Mouse (Mus musculus) embryonic facial prominence, embryonic 14.5 days (tissue): ENCODE measurements around the gene Angptl8. TPM values are rescaled to one million over a fixed set of nuclear protein-coding genes. Genes with fewer than 3 reads are reported as not detected.
A peak's percentile ranks its signal among the peaks of the same experiment; 100 is the strongest.

Experiments used
- ATAC-seq: fragments of 200-750 bp; cut with Nextera tagmentation; 2 replicates; pipeline ENCODE4 v1.8.0; 2017; ENCODE audit warnings: low read depth, moderate number of reproducible peaks, moderate TSS enrichment
- DNase-seq: peaks from one replicate; pipeline ENCODE4 v3.0.0-alpha.2; 2015; ENCODE audit warnings: low spot score
- H3K27ac ChIP-seq: fragments of 300-500 bp; sonication (generic); replicated peaks from 2 replicates; pipeline ENCODE4 v1.5.1; 2014; ENCODE audit warnings: low read depth, mild to moderate bottlenecking, low read length, moderate library complexity
- H3K27me3 ChIP-seq: fragments of 300-500 bp; sonication (generic); replicated peaks from 2 replicates; pipeline ENCODE4 v1.6.1; 2014; ENCODE audit warnings: low read length; ENCODE audit not compliant: control insufficient read depth, insufficient read depth
- H3K36me3 ChIP-seq: fragments of 300-500 bp; sonication (generic); 2 replicates; pipeline ENCODE4 v1.6.1; 2014; ENCODE audit warnings: low read length, mixed read lengths; ENCODE audit not compliant: control insufficient read depth, insufficient read depth
- H3K4me1 ChIP-seq: fragments of 300-500 bp; sonication (generic); 2 replicates; pipeline ENCODE4 v1.6.1; 2014; ENCODE audit warnings: antibody characterized with exemption, low read length; ENCODE audit not compliant: control insufficient read depth, insufficient read depth
- H3K4me2 ChIP-seq: fragments of 300-500 bp; sonication (generic); 2 replicates; pipeline ENCODE4 v1.6.1; 2014; ENCODE audit warnings: low read depth, mild to moderate bottlenecking, low read length, moderate library complexity, mixed read lengths
- H3K4me3 ChIP-seq: fragments of 300-500 bp; sonication (generic); 2 replicates; pipeline ENCODE4 v1.5.1; 2014; ENCODE audit warnings: low read depth, mild to moderate bottlenecking, low read length
- H3K9ac ChIP-seq: fragments of 300-500 bp; sonication (generic); 2 replicates; pipeline ENCODE4 v1.6.1; 2014; ENCODE audit warnings: low read depth, mild to moderate bottlenecking, low read length, moderate library complexity, mixed read lengths
- H3K9me3 ChIP-seq: fragments of 300-500 bp; sonication (generic); 2 replicates; pipeline ENCODE4 v1.6.1; 2016; ENCODE audit warnings: low read length; ENCODE audit not compliant: control insufficient read depth
- WGBS: fragments of 180-500 bp; shearing (Covaris S2); extraction: QIAGEN DNeasy Blood & Tissue Kit; methylation state at CpG from one replicate; pipeline ENCODE4 v1.1.7; 2014; 5-methylcytosine and 5-hydroxymethylcytosine counted together
- polyA plus RNA-seq: library from polyadenylated mRNA; unstranded; fragments of >200 nt; fragmentation: Nextera tagmentation; extraction: Ambion mirVana; gene quantifications from 2 replicates; pipeline ENCODE4 v1.2.1, GENCODE M21; 2014

Angptl8 gene
- polyA plus RNA-seq, 1 experiment from 2014 or later, result 0.54 TPM

GRCm38 (mm10) chr9:21831558-21832240 is 3.6 kb upstream of the Angptl8 start:
- Histone ChIP-seq H3K27me3 (no peaks in the 10 kb centered on the region), H3K36me3 (peaks cover 40% of the 10 kb centered on the region), H3K4me1 (no peaks in the 10 kb centered on the region), H3K4me3 (no peak overlapping the region), H3K9me3 (no peaks in the 10 kb centered on the region), H3K4me2 (no peak overlapping the region), H3K9ac (no peak overlapping the region), H3K27ac (no peak overlapping the region)
- ATAC-seq (no peak), DNase-seq (no peak)
- WGBS, result 89% methylated on average over 20 of the region's 20 CpGs

- DNase-seq, result no peak
- Histone ChIP-seq H3K4me2 (no peak overlapping the region), H3K9ac (no peak overlapping the region), H3K27me3 (no peaks in the 10 kb centered on the region), H3K36me3 (peaks cover 63% of the 10 kb centered on the region), H3K4me1 (no peaks in the 10 kb centered on the region), H3K4me3 (no peak overlapping the region), H3K27ac (no peak overlapping the region), H3K9me3 (no peaks in the 10 kb centered on the region)
- ATAC-seq, result no peak
- 91% methylated on average over 2 of the region's 2 CpGs for WGBS
Observed at GRCm38 (mm10) chr9:21837690-21838089, 2.4 kb downstream of the Angptl8 start.

DNA sequence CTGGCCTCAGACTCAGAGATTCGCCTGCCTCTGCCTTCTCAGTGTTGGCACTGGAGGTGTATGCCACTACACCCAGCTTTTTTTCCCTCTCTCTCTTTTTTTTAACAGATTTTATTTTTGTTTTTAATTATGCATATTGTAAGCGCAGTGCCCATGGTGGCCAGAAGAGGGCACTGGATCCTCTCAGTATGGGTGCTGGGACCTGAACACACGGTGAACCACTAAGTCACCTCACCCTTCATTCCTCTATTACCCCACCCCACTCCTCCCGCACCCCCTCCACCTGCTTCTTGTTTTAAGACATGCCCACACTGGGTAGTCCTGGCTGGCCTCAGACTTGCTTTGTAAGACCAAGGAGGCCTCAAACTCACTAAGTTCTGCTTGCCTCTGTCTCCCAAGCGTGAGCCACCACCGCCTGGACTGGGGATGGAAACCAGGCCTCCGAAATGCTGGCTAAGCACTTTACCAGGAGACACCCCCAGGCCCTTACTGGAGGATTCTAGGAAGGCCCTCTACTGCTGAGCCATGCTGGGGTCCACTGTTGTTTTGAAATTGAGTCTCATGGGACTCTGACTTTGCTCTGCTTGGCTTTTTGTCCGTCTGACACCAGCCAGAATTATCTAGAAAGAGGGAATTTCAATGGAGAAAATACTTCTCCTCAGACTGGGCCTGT is 4.9 kb downstream of the Angptl8 start:
- no peak overlapping the region for H3K4me2 ChIP-seq
- no peaks in the 10 kb centered on the region for H3K27me3 ChIP-seq
- DNase-seq, result peak; percentile 57
- no peak overlapping the region for H3K4me3 ChIP-seq
- no peaks in the 10 kb centered on the region for H3K9me3 ChIP-seq
- H3K36me3 ChIP-seq, result peaks cover 73% of the 10 kb centered on the region
- 0 out of 2 replicates have a peak, but pooled peaks have one; percentile 22 for ATAC-seq
- 0 out of 2 replicates have a peak overlapping the region, but pooled peaks have one; percentile 39 for H3K27ac ChIP-seq
- no peak overlapping the region; the same call in 1 of the 2 replicates for H3K9ac ChIP-seq
- no peaks in the 10 kb centered on the region for H3K4me1 ChIP-seq
- 58% methylated on average over 8 of the region's 8 CpGs for WGBS

- no peak overlapping the region for H3K27ac ChIP-seq
- peaks cover 74% of the 10 kb centered on the region for H3K36me3 ChIP-seq
- no peaks in the 10 kb centered on the region for H3K9me3 ChIP-seq
- H3K4me2 ChIP-seq, result no peak overlapping the region
- H3K27me3 ChIP-seq, result no peaks in the 10 kb centered on the region
- H3K9ac ChIP-seq, result 0 out of 2 replicates have a peak overlapping the region, but pooled peaks have one; percentile 22
- no peak for DNase-seq
- H3K4me3 ChIP-seq, result no peak overlapping the region
- no peaks in the 10 kb centered on the region; the same call in 1 of the 2 replicates for H3K4me1 ChIP-seq
- 92% methylated on average over 6 of the region's 6 CpGs for WGBS
- ATAC-seq, result no peak
Observed at GRCm38 (mm10) chr9:21841340-21841739, 6.0 kb downstream of the Angptl8 start.

DNA sequence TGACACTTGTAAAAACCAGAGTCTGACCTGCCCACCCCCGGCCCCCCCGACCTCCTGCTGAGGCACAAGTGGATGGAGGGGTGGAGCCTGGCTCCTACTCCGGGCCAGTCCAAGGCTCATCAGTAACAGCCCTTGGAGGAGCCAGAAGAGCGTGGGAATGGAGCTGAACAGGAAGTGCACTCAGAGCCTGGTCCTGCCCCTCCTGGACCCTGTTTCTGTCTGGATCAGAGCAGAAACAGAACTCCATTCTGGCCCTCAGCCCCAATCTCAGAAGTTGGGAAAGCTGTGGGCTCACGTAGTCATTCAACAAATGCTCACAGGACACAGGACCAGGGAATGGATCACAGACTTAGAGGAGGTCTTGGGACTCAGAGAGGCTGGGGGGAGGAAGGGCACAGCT is 7.1 kb downstream of the Angptl8 start:
- H3K27me3 ChIP-seq, result no peaks in the 10 kb centered on the region
- H3K36me3 ChIP-seq, result peaks cover 65% of the 10 kb centered on the region
- ATAC-seq, result no peak
- no peaks in the 10 kb centered on the region for H3K9me3 ChIP-seq
- peak; percentile 35 for DNase-seq
- no peak overlapping the region for H3K4me2 ChIP-seq
- peaks cover 10% of the 10 kb centered on the region for H3K4me1 ChIP-seq
- H3K4me3 ChIP-seq, result no peak overlapping the region
- no peak overlapping the region for H3K9ac ChIP-seq
- peak overlapping the region; percentile 52 for H3K27ac ChIP-seq
- WGBS, result 54% methylated on average over 5 of the region's 5 CpGs

- Histone ChIP-seq H3K27ac (peak overlapping the region; percentile 52), H3K9me3 (no peaks in the 10 kb centered on the region), H3K4me3 (no peak overlapping the region), H3K4me2 (no peak overlapping the region), H3K27me3 (no peaks in the 10 kb centered on the region), H3K9ac (no peak overlapping the region), H3K4me1 (peaks cover 17% of the 10 kb centered on the region), H3K36me3 (peaks cover 59% of the 10 kb centered on the region)
- 71% methylated on average over 6 of the region's 6 CpGs for WGBS
- ATAC-seq (no peak), DNase-seq (no peak)
Observed at GRCm38 (mm10) chr9:21843086-21843485, 7.8 kb downstream of the Angptl8 start.

- 44% methylated on average over 14 of the region's 14 CpGs for WGBS
- H3K27me3 ChIP-seq, result no peaks in the 10 kb centered on the region
- peaks cover 41% of the 10 kb centered on the region for H3K36me3 ChIP-seq
- no peak overlapping the region for H3K4me3 ChIP-seq
- no peak overlapping the region for H3K27ac ChIP-seq
- no peak for ATAC-seq
- H3K9ac ChIP-seq, result no peak overlapping the region
- H3K9me3 ChIP-seq, result no peaks in the 10 kb centered on the region
- DNase-seq, result no peak
- peaks cover 18% of the 10 kb centered on the region for H3K4me1 ChIP-seq
- no peak overlapping the region for H3K4me2 ChIP-seq
Observed at GRCm38 (mm10) chr9:21845381-21846080, 10.2 kb downstream of the Angptl8 start.

GRCm38 (mm10) chr9:21846755-21847341 is 11.5 kb downstream of the Angptl8 start:
- peaks cover 19% of the 10 kb centered on the region for H3K4me1 ChIP-seq
- no peaks in the 10 kb centered on the region for H3K9me3 ChIP-seq
- H3K4me2 ChIP-seq, result peak overlapping the region; percentile 50
- peak overlapping the region; percentile 85 for H3K27ac ChIP-seq
- 9% methylated on average over 11 of the region's 11 CpGs for WGBS
- DNase-seq (peak; percentile 82), ATAC-seq (peak; percentile 64)
- peaks cover 34% of the 10 kb centered on the region for H3K36me3 ChIP-seq
- peak overlapping the region; percentile 15 for H3K4me3 ChIP-seq
- H3K9ac ChIP-seq, result peak overlapping the region; percentile 46
- H3K27me3 ChIP-seq, result no peaks in the 10 kb centered on the region
